Mouse (Mus musculus) bone marrow macrophage, adult 2 months (primary cell): ENCODE data around the gene Cdc6.

ENCODE experiments used
- CTCF ChIP-seq: IDR thresholded peaks from 2 replicates; pipeline ENCODE4 v1.5.1; 2012; ENCODE audit warnings: low read depth, mild to moderate bottlenecking, low read length, moderate library complexity
- POLR2A ChIP-seq: IDR thresholded peaks from 2 replicates; pipeline ENCODE4 v1.6.1; 2012; ENCODE audit warnings: mild to moderate bottlenecking, low read depth, low read length, borderline replicate concordance

- TF ChIP-seq CTCF (no peak), POLR2A (no peak)
Observed at GRCm38 (mm10) chr11:98930127-98930601, 22.6 kb downstream of the Cdc6 start.
